Mouse (Mus musculus) gastrocnemius, postnatal 36 days (tissue): ENCODE results near the gene Gdpgp1. TPM values are rescaled to one million over a fixed set of nuclear protein-coding genes. Genes with fewer than 3 reads are reported as not detected.

ENCODE experiments used
- DNase-seq, 2 experiments: peaks; one replicate each; pipeline ENCODE4 v3.0.0; 2022
- intact Hi-C: fragments of 180-260 bp; cut with DNase I; formaldehyde crosslinking; loops from one replicate; pipeline ENCODE4 v1.15.1; 2025
- total RNA-seq, 2 experiments: library from RNA; stranded (reverse); gene quantifications; 2 replicates each; pipeline ENCODE4 v1.2.3; 2021

Gdpgp1 gene
- total RNA-seq, 2 experiments from 2014 or later: 0.69 to 0.79 TPM

DNA sequence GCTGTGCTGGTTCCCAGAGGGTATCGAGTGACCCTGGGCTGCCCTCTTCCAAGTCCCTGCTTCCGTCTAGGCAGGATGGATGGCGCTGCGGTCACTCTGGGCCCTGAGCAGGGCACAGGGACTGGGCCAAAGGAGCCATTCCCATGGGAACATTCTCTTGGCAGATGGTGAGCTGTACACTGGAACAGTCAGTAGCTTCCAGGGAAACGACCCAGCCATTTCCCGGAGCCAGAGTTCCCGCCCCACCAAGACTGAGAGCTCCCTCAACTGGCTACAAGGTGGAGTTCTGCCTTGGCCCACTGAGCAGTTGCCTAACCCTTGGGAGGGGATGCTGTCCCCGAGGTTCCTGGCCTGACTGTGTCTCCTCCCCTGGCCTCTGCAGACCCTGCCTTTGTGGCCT, 16.1 kb upstream of the Gdpgp1 start:
- DNase-seq: peak; percentile 59 to 65
- intact Hi-C loops: loop anchor here (10.0 kb wide), 1 partner anchor 202 kb away; no protein-coding TSS in a partner anchor

DNA sequence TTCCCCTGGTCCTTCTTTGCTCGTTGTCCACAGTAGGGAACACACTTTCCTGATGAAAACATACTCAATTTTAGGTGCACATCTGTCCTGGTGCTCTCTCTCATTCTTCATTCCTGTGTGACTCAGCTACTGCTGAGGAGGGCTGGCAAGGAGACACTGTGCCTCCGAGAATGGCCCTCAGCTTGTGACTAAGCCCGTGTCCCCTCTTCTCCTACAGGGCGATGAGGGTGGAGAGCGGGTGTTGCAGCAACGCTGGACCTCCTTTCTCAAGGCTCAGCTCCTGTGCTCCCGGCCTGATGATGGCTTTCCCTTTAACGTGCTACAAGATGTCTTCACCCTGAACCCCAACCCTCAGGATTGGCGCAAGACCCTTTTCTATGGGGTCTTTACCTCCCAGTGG, 14.0 kb upstream of the Gdpgp1 start:
- intact Hi-C loops: loop anchor here (10.0 kb wide), 1 partner anchor 204 kb away; no protein-coding TSS in a partner anchor
- DNase-seq: no peak

DNA sequence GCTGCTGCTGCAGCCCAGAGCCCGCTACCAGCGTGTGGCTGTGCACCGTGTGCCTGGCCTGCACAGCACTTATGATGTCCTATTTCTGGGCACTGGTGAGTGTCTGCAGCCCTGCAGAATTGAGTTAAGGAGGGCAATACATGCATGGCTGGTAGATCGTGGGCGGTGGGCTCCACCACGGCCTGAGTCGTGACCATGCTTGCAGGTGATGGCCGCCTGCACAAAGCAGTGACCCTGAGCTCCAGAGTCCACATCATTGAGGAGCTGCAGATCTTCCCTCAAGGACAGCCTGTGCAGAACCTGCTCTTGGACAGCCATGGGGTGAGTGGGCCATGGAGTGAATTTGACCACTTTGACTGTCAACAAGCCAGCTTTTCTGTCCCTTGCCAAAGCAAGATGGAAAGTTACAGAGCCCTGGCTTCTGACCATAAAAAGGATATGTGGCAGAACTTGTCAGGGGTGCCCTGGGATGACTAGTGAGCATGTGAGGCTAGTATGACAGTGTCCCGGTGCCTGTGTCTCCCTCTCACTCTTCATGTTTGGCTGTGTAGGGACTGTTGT, 12.3 kb upstream of the Gdpgp1 start:
- intact Hi-C loops: no loop called here
- no peak for DNase-seq

DNA sequence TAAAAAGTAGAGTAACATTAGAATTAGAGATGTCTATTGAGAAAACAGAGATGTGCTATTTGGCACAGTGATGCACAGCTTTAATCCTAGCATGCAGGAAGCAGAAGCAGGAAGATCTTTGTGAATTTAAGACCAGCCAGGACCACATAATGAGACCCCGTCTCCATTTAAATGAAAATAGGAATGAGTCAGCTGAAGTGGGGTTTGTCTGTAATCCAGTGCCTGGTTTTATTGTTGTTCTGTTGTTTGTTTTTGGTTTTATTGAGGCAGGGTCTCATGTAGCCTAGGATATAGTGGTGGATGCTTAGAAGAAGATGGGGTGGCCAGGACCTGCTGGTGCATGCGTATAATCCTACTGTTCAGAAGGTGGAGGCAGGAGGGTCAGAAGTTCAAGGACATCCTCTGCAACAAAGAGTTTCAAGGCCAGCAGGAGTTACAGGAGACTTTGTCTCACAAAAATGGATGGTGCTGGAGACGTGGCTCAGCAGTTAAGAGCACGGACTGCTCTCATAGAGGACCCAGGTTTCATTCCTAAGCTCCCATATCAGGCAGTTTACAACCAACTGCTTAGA, 11.4 kb upstream of the Gdpgp1 start:
- intact Hi-C loops: no loop called here
- DNase-seq: no peak

DNA sequence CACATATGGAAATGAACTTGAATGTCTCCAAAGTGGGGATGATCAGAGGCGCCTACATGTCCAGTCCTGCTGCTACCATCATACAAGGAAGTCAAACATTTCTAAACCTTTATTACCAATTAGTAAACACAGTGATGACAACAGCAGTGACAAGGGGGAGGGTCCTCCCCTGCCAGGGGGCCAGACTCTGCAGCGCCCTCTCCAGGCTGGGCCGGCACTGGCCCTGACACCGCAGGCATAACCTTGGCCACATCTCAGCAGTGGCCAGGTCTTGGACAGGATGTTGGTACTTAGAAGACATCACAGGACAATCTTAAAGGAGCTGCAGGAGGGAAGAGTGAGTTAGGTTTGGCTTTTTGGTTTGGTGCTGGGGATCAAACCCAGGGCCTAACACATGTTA, 5.6 kb upstream of the Gdpgp1 start:
- DNase-seq: no peak
- intact Hi-C loops: no loop called here

DNA sequence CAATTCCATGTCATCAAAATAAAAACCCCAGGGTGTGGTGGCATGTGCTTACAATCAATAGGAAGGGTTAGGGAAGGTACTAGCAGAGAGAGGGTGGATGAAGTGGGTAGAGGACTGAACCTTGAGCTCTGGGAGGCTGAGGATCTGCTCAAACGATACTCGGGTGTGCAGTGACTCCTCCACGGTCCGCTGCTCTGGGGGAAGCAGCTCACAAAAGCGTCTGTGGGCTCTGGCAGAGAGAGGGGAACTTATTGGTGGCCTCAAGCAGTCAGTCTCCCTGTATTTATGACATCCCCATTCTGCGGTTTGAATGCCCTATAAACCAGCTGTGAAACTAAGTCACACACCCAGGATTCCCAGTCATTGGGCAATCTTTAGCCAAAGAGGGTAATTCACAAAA, 2.5 kb upstream of the Gdpgp1 start:
- intact Hi-C loops: no loop called here
- no peak for DNase-seq

DNA sequence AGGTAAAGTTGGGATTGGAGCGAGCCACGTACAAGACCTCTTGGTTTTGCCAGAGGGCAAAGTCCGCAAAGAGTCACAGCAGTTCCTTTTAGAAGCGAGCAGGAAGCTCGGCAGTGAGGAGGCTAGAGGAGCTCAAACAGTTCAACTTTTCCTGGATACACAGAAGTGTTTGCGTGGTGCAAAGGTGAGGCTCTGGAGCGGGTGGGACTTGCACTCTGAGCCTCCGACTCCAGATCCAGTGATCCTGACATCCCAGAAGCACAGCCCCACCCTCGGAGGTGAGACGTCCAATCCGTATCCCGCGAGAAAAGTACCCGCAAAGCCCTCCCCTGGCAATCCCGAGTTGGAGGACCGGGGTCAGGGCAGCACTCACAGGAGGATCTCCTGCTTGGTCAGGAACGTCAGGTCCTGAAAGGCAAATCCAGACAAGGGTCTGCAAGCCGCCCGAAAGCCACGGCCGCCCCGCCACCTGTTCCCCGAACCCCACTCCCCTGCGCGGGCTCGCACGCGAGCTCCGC, 635 bp upstream of the Gdpgp1 start:
- no peak for DNase-seq

DNA sequence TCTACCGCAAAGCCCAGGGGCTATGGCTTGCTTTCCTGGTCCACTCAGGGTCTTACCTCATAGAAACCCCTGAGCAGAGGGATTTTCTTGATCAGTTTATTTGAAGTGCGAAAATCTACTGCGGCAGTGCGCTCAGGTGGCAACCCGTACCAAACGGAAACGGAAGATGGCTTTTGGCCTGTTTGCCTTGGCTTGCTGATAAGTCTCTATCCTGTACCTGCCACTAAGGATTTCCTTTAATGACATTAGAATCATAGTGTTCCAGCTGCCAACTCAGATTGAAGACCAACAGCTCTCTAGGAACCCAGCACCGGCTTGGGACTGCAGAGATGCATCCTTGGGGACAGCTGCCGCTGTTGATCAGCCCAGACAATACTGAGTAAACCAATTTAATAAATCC, 1.1 kb downstream of the Gdpgp1 start:
- intact Hi-C loops: no loop called here
- no peak for DNase-seq

More for the DNA sequence above, 635 bp upstream of the Gdpgp1 start:
- intact Hi-C loops: no loop called here

DNA sequence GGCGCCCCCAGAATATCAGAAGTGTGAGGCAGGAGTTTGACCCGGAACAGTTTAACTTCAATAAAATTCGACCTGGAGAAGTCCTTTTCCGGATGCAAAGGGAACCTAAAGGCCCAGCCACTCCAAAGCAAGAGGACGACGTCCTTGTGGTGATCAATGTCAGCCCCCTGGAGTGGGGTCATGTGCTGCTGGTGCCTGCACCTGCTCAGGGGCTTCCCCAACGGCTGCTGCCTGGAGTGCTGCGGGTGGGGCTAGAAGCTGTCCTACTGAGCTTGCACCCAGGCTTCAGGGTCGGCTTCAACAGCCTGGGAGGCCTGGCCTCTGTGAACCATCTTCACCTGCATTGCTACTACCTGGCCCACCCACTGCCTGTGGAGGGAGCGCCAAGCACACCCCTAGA, 5.9 kb downstream of the Gdpgp1 start:
- no peak for DNase-seq
- intact Hi-C loops: no loop called here

DNA sequence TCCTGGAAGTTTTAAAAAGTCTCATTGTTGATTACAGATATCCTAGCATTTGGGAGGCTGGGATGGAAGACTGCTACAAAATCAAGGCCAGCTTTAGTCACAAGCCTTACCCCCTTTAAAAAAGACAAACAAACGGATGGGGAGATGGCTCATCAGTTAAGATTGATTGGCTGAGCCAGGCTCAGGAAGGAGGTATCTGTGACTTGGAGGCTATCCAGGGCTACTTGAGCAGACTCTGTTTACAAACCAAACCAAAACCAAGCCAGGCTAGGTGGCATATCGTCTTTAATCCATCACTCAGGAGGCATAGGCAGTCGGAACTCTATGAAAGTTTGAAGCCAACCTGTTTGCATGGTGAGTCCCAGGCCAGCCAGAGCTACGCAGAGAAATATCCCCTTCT, 9.0 kb downstream of the Gdpgp1 start:
- DNase-seq: no peak
- intact Hi-C loops: no loop called here

DNA sequence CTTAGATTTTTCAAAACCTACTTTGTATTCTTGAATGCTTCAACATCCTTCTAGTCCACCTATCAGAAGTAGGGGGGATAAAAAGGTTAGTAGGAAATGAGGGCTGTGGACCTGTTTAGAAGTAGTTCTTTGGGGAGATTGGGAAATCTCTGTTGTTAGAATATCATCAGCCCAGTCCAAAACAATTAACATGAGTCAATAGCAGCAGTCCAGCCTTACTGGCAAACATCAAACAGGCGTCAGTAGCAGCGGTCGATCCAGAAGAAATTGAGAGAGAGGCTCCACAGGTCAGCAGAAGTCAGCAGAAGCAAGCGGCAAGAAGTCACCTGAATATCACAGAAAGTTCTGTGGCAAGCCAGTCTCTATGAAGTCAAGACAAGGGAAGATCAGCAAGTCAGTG, 12.2 kb downstream of the Gdpgp1 start:
- intact Hi-C loops: no loop called here
- DNase-seq: no peak

DNA sequence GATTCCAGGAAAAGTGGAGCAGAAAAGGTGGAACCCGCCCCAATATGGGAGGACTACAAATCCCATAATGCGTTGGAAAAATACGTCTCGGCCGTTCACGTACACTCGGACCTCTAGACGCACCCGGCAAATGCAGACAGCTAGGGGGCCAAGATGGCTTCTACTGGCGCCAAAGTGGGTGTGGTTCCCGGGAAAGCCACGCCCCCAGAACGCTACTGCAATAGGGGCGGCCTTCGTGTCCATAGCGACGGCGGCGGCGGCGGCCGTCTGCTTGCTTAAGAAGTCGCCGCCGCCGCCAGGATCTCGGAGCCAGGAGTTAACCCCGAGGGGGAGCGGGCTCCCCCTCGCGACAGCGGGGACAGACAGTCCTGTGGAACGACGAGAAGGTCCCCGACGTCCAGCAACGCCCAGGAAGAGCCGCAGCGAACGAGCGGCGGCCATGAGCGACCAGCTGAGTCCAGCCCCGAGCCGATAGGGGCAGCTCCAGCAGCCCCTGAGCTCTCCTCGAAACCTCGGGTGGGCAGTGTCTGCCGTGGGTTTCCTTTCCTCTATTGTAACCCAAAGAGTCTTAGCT, 13.6 kb downstream of the Gdpgp1 start, which contains the start of gene Ttll13:
Gene Ttll13, plus strand, starts transcription at position 229 of the 574 bp plus-strand sequence.
- intact Hi-C loops: no loop called here

DNA sequence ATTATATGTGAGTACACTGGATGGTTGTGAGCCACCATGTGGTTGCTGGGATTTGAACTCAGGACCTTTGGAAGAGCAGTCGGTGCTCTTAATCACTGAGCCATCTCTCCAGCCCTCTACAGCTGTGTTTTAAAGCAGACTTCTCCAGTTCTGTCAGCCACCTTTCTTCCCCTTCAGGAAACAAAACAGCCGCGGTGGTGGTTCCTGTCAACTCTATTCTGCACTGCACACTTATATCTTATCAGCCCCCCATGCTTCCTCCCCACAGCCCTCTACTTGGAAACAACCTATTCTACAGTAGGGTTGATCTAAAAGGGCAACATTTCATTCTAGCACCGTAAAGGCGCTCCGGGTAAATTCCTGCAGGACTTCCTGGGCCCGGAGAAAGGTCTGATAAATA, 14.2 kb downstream of the Gdpgp1 start:
- intact Hi-C loops: no loop called here
- DNase-seq: no peak

More for the DNA sequence above, 13.6 kb downstream of the Gdpgp1 start, which contains the start of gene Ttll13:
- DNase-seq: peak; percentile 92 to 93

DNA sequence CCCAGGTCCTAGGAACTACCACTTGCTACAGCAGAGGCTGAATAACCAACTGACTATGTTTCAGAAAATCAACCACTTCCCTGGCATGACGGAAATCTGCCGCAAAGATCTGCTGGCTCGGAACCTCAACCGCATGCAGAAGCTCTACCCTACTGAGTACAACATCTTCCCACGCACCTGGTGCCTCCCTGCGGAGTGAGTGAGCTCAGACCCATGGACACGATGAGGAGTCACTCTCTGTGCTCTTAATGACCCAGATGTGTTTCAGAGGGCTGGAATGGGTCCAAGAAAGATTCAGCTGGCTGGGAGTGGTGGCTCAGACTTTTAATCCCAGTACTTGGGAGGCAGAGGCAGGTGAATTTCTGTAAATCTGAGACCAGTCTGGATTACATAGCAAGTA, 19.8 kb downstream of the Gdpgp1 start:
- intact Hi-C loops: no loop called here
- no peak for DNase-seq

DNA sequence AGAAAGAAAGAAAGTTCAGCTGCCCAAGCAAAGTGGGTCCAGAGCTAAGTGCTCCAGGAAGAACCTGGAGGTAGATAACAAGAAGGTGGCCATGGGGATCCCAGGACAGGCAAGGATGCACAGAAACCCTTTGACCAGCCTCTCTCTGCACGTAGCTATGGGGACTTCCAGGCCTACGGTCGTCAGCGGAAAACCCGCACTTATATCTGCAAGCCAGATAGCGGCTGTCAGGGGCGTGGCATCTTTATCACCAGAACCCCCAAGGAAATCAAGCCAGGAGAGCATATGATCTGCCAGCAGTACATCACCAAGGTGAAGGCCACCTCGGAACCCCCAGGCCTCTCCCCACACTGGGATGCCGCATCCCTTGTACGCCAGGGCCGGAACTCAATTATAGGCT, 20.2 kb downstream of the Gdpgp1 start:
- no peak for DNase-seq
- intact Hi-C loops: no loop called here

DNA sequence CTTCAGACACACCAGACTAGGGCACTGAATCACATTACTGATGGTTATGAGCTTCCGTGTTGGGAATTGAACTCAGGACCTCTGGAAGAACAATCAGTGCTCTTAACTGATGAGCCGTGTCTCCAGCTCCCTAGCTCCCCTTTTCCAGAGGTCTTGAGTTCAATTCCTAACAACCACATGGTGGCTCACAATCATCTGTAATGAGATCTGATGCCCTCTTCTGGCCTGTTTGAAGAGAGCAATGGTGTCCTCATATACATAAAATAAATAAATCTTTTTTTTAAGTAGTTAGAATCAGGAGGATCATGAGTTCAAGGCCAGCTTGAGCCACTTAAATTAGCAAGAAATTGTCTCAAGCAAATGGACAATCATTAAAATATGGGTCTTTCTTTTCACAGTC, 23.3 kb downstream of the Gdpgp1 start:
- intact Hi-C loops: no loop called here
- DNase-seq: no peak

DNA sequence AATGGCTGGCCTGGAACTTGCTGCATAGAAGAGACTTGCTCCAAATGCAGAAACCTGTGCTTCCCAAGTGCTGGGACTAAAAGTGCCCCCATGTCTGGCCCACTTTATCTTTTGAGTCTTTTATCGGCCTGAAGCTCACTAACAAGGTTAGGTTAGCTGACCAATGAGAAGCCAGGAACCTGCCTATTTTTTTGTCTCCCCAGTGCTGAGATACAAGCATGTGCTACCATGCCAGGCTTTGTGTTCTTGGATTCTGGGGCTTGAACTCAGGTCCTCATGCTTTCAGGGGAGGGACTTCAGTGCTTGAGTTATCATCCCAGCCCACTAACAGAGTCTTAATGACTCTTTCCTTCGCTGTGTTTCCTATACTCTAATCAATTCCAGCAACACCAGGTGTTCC, 25.0 kb downstream of the Gdpgp1 start:
- intact Hi-C loops: no loop called here
- no peak for DNase-seq

DNA sequence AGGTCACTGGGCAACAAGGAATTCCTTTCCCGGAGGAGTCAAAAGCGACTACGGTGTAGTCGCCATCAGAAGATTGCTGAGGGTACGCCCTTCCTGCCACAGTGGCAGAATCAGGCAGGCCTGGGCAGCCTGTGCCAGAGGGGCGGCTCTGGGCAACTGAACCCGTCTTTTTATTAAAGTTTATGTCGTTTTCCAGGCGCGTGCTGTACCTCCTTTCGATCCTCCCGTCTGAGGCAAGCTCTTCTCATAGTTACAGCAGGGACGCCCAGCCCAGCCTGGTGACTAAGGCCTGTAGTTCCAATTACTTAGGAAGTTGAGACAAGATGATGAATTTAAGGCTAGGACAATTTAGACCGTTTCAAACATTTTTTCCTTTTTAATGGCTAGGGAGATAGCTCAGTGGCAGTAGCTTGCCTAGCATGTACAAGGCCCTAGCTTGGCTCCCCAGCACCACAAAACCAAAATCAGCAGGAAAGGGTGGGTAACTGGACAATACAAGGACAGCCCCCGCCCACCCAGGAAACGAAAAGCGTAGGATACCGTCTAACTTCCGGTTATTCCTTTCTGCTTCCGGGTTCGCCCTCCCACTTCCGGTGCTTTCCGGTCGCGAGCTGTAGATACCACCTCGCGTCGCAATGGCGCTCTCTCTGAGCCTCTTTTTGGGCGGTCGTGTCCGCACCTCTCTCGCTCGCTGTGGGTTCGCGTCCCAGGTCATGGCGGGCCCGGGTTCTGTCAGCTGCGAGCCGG, 28.1 kb downstream of the Gdpgp1 start, which contains the start of gene Ngrn:
Gene Ngrn, plus strand, starts transcription at position 591 of the 747 bp plus-strand sequence.
- intact Hi-C loops: no loop called here
- peak; percentile 75 to 79 for DNase-seq

DNA sequence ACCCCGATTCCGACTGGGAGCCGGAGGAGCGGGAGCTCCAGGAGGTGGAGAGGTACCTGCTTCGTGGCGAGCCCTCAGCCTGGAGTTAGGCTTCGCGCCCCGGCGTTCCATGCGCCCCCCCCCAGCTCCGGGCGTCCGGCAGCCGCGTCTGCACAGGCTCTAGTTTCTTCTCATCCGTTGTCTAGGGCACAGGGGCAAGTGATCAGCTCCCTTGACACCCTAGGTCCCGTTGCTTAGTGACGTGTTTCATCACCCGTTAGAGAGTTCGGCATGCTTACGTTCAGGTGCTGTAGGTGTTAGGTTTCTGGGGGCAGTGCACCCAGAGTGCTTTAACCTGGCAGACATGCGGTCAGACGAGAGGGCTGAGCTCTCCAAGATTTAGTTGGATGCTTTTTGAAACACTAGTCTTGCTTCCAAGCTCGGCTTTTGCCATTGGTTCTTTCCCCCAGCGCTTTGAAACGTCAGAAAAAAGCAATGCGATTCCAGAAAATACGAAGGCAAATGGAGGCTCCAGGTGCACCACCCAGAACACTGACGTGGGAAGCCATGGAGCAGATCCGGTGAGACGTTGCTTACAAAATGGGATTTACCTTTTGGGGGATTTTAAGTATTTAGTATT, 28.8 kb downstream of the Gdpgp1 start:
- no peak for DNase-seq
- intact Hi-C loops: no loop called here

DNA sequence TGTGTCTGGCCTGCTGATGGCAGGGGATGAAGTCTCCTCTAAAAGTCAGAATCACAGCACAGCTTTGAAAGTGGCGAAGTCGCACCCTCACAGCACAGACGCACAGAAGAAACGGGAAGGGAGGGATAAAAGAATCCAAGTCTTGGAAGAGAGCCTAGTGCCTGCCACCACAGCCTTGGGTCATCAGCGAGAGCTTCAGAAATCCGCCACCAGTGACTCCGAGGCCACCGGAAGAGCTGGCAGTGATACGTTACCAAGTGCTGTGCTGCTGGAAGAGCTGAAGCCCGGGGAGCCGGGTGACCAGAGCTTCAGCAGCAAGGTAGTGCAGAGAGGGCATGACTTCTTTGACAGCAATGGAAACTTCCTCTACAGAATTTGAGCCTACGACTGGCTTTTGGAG, 31.9 kb downstream of the Gdpgp1 start:
- no peak for DNase-seq
- intact Hi-C loops: no loop called here

DNA sequence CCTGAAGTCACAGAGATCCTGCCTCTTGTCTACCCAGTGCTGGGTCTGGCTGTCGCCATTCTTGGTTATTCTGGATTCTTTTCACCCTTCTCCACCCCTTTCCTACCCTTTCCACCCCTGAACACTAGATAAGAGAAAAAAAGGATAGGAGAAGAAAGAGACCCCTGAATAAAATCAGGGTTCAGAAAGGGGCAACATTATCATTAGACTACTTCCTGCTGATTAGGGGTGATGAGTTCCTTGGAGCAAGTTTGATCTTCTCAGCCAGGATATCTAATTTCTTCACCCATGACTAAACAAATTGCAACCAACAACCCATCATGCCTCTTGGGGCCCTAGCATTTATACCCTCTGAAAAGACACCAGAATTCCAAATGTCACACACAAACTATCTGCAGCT, 35.1 kb downstream of the Gdpgp1 start:
- intact Hi-C loops: no loop called here
- no peak for DNase-seq
